Mouse (Mus musculus): ENCODE measurements at regions not wholly inside any gene's neighbourhood (a gene's known extent, or its start where the extent isn't known, plus 50 kb on each side); places are given as distances from the start of the nearest gene placed in this dataset.

DNA sequence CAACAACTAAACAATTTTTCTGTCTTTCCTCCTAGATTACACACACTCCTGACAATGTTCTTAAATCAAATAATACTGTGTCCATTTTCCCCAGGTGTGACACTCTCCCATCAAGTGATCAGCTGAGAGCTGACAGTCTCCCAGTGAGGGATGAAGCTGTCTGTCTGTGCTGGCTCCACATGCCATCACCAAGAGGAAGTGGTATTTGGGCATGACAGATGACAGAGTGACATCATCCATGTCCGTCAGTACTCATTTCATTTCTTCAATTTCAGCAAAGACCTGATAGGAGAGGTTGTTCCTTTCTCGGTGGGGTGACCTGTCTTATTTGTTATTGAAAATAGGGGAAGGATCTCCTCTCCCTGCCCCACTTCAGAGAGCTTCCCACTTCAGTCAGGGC is 206.5 kb upstream of the Nr4a3 start:
- Histone ChIP-seq H3K27me3 (ENCODE audit: control insufficient read depth, insufficient read depth, low read length) (no peaks in the 10 kb centered on the region), H3K9me3 (ENCODE audit: control insufficient read depth, low read length) (no peaks in the 10 kb centered on the region), H3K36me3 (replicated peaks; ENCODE audit: control insufficient read depth, insufficient read depth, low read depth) (no peaks in the 10 kb centered on the region), H3K27ac (no peak overlapping the region), H3K9ac (replicated peaks) (no peak overlapping the region), H3K4me2 (ENCODE audit: low read depth) (no peak overlapping the region), H3K4me3 (ENCODE audit: insufficient read depth in 1 of 2, low read depth in 2 of 2, low read length in 2 of 2) (no peak overlapping the region), H3K4me1 (replicated peaks; ENCODE audit: control insufficient read depth in 2 of 2, insufficient read depth in 2 of 2, low read length in 1 of 2) (no peaks in the 10 kb centered on the region)
- no peak for TF ChIP-seq CTCF (IDR thresholded peaks at IDR 0.05; ENCODE audit: low read depth)
- TF ChIP-seq EP300 (IDR thresholded peaks at IDR 0.05; ENCODE audit: low read depth): no peak
- WGBS (ENCODE audit: insufficient replicate concordance): 23% methylated on average over 2 of the region's 2 CpGs
- no peak for DNase-seq (ENCODE audit: low read depth in 3 of 3, low spot score in 3 of 3)
- ATAC-seq (ENCODE audit: insufficient read depth): no peak

DNA sequence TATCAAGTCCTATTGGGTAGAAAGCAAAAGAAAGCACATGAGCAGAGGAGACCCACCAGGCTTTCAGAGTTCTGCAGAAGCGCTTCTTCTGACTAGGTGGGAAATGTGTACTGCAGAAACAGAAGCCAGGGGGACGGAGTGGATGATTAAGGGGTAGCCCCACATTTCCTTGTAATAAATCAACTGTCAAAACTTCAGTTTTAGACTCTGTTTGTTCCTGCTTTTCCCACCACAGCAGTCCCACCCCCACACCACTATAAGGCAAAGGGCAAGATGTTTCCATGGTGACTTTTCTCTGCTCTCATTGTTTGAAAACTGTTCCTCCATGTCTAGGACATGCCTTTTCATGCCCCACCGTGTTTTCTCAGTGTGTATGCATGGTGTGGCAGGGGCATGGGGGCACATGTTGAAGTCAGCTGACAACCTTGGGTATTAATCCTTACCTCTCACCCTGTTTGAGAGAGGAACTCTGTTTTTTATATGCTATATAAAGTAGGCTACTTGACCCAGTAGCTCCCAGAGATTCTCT is 202.8 kb upstream of the Nr4a3 start:
- no peak for TF ChIP-seq CTCF (IDR thresholded peaks at IDR 0.05; ENCODE audit: low read depth)
- 19% methylated on average over 3 of the region's 3 CpGs for WGBS (ENCODE audit: insufficient replicate concordance)
- Histone ChIP-seq H3K4me1 (replicated peaks; ENCODE audit: control insufficient read depth in 2 of 2, insufficient read depth in 2 of 2, low read length in 1 of 2) (no peaks in the 10 kb centered on the region), H3K27me3 (ENCODE audit: control insufficient read depth, insufficient read depth, low read length) (no peaks in the 10 kb centered on the region), H3K9me3 (ENCODE audit: control insufficient read depth, low read length) (no peaks in the 10 kb centered on the region), H3K4me3 (ENCODE audit: insufficient read depth in 1 of 2, low read depth in 2 of 2, low read length in 2 of 2) (no peak overlapping the region), H3K9ac (replicated peaks) (no peak overlapping the region), H3K4me2 (ENCODE audit: low read depth) (no peak overlapping the region), H3K36me3 (replicated peaks; ENCODE audit: control insufficient read depth, insufficient read depth, low read depth) (no peaks in the 10 kb centered on the region), H3K27ac (no peak overlapping the region)
- DNase-seq (ENCODE audit: low read depth in 3 of 3, low spot score in 3 of 3) (no peak), ATAC-seq (ENCODE audit: insufficient read depth) (no peak)

DNA sequence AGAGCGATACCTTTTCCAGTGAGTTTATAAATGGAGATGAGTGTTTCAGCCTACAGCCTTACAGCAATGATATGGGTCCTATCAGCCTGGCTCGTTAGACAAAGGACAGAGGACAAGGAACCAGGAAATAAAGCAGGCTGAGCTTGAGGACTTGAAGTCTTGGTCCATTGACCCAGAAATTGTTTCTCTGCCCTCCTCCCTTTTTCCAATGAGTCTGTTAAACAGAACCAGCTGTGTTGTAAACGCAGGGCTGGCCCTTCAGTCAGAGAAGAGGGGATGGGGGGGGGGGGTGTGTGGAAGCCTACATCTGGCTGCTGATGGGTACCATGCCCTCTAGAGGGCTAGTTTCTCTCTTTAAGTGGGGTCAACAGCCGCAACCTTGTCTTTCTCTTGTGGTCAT is 199.7 kb upstream of the Nr4a3 start:
- Histone ChIP-seq H3K4me3 (ENCODE audit: insufficient read depth in 1 of 2, low read depth in 2 of 2, low read length in 2 of 2) (no peak overlapping the region), H3K27me3 (ENCODE audit: control insufficient read depth, insufficient read depth, low read length) (no peaks in the 10 kb centered on the region), H3K9ac (replicated peaks) (no peak overlapping the region), H3K36me3 (replicated peaks; ENCODE audit: control insufficient read depth, insufficient read depth, low read depth) (no peaks in the 10 kb centered on the region), H3K4me2 (ENCODE audit: low read depth) (no peak overlapping the region), H3K4me1 (replicated peaks; ENCODE audit: control insufficient read depth in 2 of 2, insufficient read depth in 2 of 2, low read length in 1 of 2) (no peaks in the 10 kb centered on the region), H3K9me3 (ENCODE audit: control insufficient read depth, low read length) (no peaks in the 10 kb centered on the region), H3K27ac (no peak overlapping the region)
- 60% methylated on average over 4 of the region's 4 CpGs for WGBS (ENCODE audit: insufficient replicate concordance)
- TF ChIP-seq CTCF (IDR thresholded peaks at IDR 0.05; ENCODE audit: low read depth) (no peak), EP300 (IDR thresholded peaks at IDR 0.05; ENCODE audit: low read depth) (no peak)
- ATAC-seq (ENCODE audit: insufficient read depth): no peak
- DNase-seq (ENCODE audit: low read depth in 3 of 3, low spot score in 3 of 3): no peak

DNA sequence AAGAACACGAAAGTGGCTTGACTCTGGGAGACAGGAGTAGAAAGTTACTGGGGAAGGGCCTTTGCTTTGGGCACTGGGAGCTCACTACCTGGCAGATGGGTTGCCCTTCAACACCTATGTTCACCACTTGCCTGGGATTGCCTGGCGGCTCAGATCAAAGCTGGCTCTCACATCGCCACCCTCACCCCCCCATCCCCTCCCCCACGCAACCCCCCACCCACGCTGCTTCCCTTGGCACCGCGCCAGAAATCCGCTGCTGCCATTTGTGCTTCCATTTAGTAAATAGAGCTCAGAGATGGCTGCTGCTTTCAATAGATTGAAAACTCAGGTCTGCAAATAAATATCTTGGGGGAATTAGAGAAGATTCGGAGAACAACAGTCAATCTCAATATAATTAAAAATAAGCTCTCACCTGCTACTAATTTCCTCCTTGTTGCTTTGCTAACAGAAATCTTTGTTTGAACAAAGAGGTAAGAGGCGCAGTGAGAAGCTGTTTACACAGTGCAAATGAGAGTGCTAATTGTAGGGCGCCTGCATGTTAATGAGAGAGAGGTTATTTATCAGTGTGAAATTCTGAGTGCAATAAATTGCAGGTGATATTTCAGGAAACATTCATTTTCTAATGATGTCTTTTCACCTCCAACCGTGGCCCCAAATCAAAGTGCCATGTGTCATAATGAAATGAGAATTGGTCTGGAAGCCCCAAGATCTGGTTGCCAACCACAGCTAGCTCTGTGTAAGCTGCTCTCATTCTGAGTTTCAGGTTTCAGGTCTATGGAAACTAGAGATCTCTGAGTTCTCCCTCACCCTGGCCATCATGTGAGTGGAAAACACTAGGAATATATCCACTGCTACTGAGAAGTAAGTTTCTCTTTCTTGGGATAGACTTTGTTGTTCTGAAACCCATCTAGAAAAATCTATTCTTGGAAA is 198.3 kb upstream of the Nr4a3 start:
- Histone ChIP-seq H3K27me3 (ENCODE audit: control insufficient read depth, insufficient read depth, low read length) (no peaks in the 10 kb centered on the region), H3K9ac (replicated peaks) (no peak overlapping the region), H3K36me3 (replicated peaks; ENCODE audit: control insufficient read depth, insufficient read depth, low read depth) (no peaks in the 10 kb centered on the region), H3K27ac (no peak overlapping the region), H3K4me3 (ENCODE audit: insufficient read depth in 1 of 2, low read depth in 2 of 2, low read length in 2 of 2) (no peak overlapping the region), H3K4me1 (replicated peaks; ENCODE audit: control insufficient read depth in 2 of 2, insufficient read depth in 2 of 2, low read length in 1 of 2) (no peaks in the 10 kb centered on the region), H3K4me2 (ENCODE audit: low read depth) (no peak overlapping the region), H3K9me3 (ENCODE audit: control insufficient read depth, low read length) (no peaks in the 10 kb centered on the region)
- no peak for DNase-seq (ENCODE audit: low read depth in 3 of 3, low spot score in 3 of 3)
- TF ChIP-seq CTCF (IDR thresholded peaks at IDR 0.05; ENCODE audit: low read depth) (no peak), EP300 (IDR thresholded peaks at IDR 0.05; ENCODE audit: low read depth) (no peak)
- ATAC-seq (ENCODE audit: insufficient read depth): no peak
- 55% methylated on average over 12 of the region's 12 CpGs for WGBS (ENCODE audit: insufficient replicate concordance)

DNA sequence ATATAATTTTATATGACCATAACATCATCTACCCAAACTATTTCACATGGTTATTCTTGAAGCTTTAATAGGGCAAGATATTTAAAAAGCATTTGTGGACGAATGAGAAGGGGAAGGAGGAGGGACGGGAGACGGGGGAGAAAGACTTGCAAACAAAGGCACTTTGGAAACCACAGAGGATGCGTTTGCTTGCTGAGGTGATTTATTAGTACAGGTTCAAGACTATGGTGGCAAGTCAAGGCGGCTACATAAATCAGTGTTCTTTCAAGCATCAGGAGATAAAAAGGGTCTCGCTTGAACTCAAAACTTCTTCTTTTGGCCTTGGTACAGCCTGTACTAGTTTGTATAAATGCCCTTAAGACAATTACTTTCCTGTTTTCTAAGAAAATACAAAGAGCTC is 183.8 kb upstream of the Nr4a3 start:
- Histone ChIP-seq H3K4me3 (ENCODE audit: insufficient read depth in 1 of 2, low read depth in 2 of 2, low read length in 2 of 2) (no peak overlapping the region), H3K27ac (no peak overlapping the region), H3K4me1 (replicated peaks; ENCODE audit: control insufficient read depth in 2 of 2, insufficient read depth in 2 of 2, low read length in 1 of 2) (no peaks in the 10 kb centered on the region), H3K36me3 (replicated peaks; ENCODE audit: control insufficient read depth, insufficient read depth, low read depth) (no peaks in the 10 kb centered on the region), H3K4me2 (ENCODE audit: low read depth) (no peak overlapping the region), H3K9ac (replicated peaks) (no peak overlapping the region), H3K9me3 (ENCODE audit: control insufficient read depth, low read length) (no peaks in the 10 kb centered on the region), H3K27me3 (ENCODE audit: control insufficient read depth, insufficient read depth, low read length) (no peaks in the 10 kb centered on the region)
- DNase-seq (ENCODE audit: low read depth in 3 of 3, low spot score in 3 of 3) (no peak), ATAC-seq (ENCODE audit: insufficient read depth) (no peak)
- no peak for TF ChIP-seq CTCF (IDR thresholded peaks at IDR 0.05; ENCODE audit: low read depth)
- TF ChIP-seq EP300 (IDR thresholded peaks at IDR 0.05; ENCODE audit: low read depth): no peak
- 28% methylated on average over 6 of the region's 6 CpGs for WGBS (ENCODE audit: insufficient replicate concordance)
